Mouse (Mus musculus): ENCODE results near the gene Plppr5. TPM values are rescaled to one million over a fixed set of nuclear protein-coding genes. Genes with fewer than 3 reads are reported as not detected.
A peak's percentile ranks its signal among the peaks of the same experiment; 100 is the strongest.

Plppr5 gene
- polyA plus RNA-seq, 1 experiment from 2014 or later: 4.6 TPM

GRCm38 (mm10) chr3:117602404-117602803, 27.8 kb downstream of the Plppr5 start:
- no peak overlapping the region for H3K4me3 ChIP-seq (ENCODE audit: low read depth, low read length)
- no peak overlapping the region for H3K9ac ChIP-seq (ENCODE audit: low read depth, low read length)
- H3K27ac ChIP-seq (ENCODE audit: low read depth, low read length): no peak overlapping the region
- no peak overlapping the region for H3K4me2 ChIP-seq
- H3K9me3 ChIP-seq (replicated peaks; ENCODE audit: control insufficient read depth, low read length): no peaks in the 10 kb centered on the region
- no peaks in the 10 kb centered on the region for H3K27me3 ChIP-seq (ENCODE audit: control insufficient read depth, insufficient read depth, low read length)
- no peak for ATAC-seq (replicated peaks; ENCODE audit: insufficient number of reproducible peaks, low FRiP score, low TSS enrichment)
- H3K4me1 ChIP-seq (ENCODE audit: control insufficient read depth, insufficient read depth, low read length): peaks cover 10% of the 10 kb centered on the region
- H3K36me3 ChIP-seq (ENCODE audit: control insufficient read depth, insufficient read depth, low read length): no peaks in the 10 kb centered on the region
- 80% methylated on average over 1 of the region's 1 CpGs for WGBS (ENCODE audit: insufficient replicate concordance)

- ATAC-seq (replicated peaks; ENCODE audit: insufficient number of reproducible peaks, low FRiP score, low TSS enrichment): no peak
- peaks cover 11% of the 10 kb centered on the region for H3K4me1 ChIP-seq (ENCODE audit: control insufficient read depth, insufficient read depth, low read length)
- no peak overlapping the region for H3K9ac ChIP-seq (ENCODE audit: low read depth, low read length)
- H3K36me3 ChIP-seq (ENCODE audit: control insufficient read depth, insufficient read depth, low read length): no peaks in the 10 kb centered on the region
- no peak overlapping the region for H3K4me2 ChIP-seq
- no peak overlapping the region for H3K4me3 ChIP-seq (ENCODE audit: low read depth, low read length)
- WGBS (ENCODE audit: insufficient replicate concordance): 78% methylated on average over 2 of the region's 2 CpGs
- no peak overlapping the region for H3K27ac ChIP-seq (ENCODE audit: low read depth, low read length)
- H3K27me3 ChIP-seq (ENCODE audit: control insufficient read depth, insufficient read depth, low read length): no peaks in the 10 kb centered on the region
- no peaks in the 10 kb centered on the region for H3K9me3 ChIP-seq (replicated peaks; ENCODE audit: control insufficient read depth, low read length)
Observed at GRCm38 (mm10) chr3:117603458-117603857, 28.8 kb downstream of the Plppr5 start.

- Histone ChIP-seq H3K4me3 (ENCODE audit: low read depth, low read length) (no peak overlapping the region), H3K36me3 (ENCODE audit: control insufficient read depth, insufficient read depth, low read length) (no peaks in the 10 kb centered on the region), H3K9ac (ENCODE audit: low read depth, low read length) (no peak overlapping the region), H3K27ac (ENCODE audit: low read depth, low read length) (peak overlapping the region; percentile 22; the same call in 1 of the 2 replicates), H3K4me1 (ENCODE audit: control insufficient read depth, insufficient read depth, low read length) (peaks cover 14% of the 10 kb centered on the region), H3K27me3 (ENCODE audit: control insufficient read depth, insufficient read depth, low read length) (no peaks in the 10 kb centered on the region), H3K9me3 (replicated peaks; ENCODE audit: control insufficient read depth, low read length) (no peaks in the 10 kb centered on the region), H3K4me2 (no peak overlapping the region)
- no peak for ATAC-seq (replicated peaks; ENCODE audit: insufficient number of reproducible peaks, low FRiP score, low TSS enrichment)
Observed at GRCm38 (mm10) chr3:117606383-117606782, 31.7 kb downstream of the Plppr5 start.

GRCm38 (mm10) chr3:117611453-117611852, 36.8 kb downstream of the Plppr5 start:
- Histone ChIP-seq H3K4me2 (peak overlapping the region; percentile 6; the same call in 1 of the 2 replicates), H3K27me3 (ENCODE audit: control insufficient read depth, insufficient read depth, low read length) (no peaks in the 10 kb centered on the region), H3K27ac (ENCODE audit: low read depth, low read length) (peak overlapping the region; percentile 42)

GRCm38 (mm10) chr3:117614856-117615255, 40.2 kb downstream of the Plppr5 start:
- H3K9ac ChIP-seq (ENCODE audit: low read depth, low read length): no peak overlapping the region
- H3K4me2 ChIP-seq: no peak overlapping the region
- no peaks in the 10 kb centered on the region for H3K9me3 ChIP-seq (replicated peaks; ENCODE audit: control insufficient read depth, low read length)
- H3K27ac ChIP-seq (ENCODE audit: low read depth, low read length): no peak overlapping the region
- H3K4me1 ChIP-seq (ENCODE audit: control insufficient read depth, insufficient read depth, low read length): peaks cover 9% of the 10 kb centered on the region; the same call in 1 of the 2 replicates
- H3K4me3 ChIP-seq (ENCODE audit: low read depth, low read length): no peak overlapping the region
- no peaks in the 10 kb centered on the region for H3K36me3 ChIP-seq (ENCODE audit: control insufficient read depth, insufficient read depth, low read length)
- 62% methylated on average over 1 of the region's 1 CpGs for WGBS (ENCODE audit: insufficient replicate concordance)
- H3K27me3 ChIP-seq (ENCODE audit: control insufficient read depth, insufficient read depth, low read length): no peaks in the 10 kb centered on the region
- ATAC-seq (replicated peaks; ENCODE audit: insufficient number of reproducible peaks, low FRiP score, low TSS enrichment): no peak

More at GRCm38 (mm10) chr3:117611453-117611852, 36.8 kb downstream of the Plppr5 start:
- Histone ChIP-seq H3K9me3 (replicated peaks; ENCODE audit: control insufficient read depth, low read length) (no peaks in the 10 kb centered on the region), H3K4me3 (ENCODE audit: low read depth, low read length) (no peak overlapping the region), H3K9ac (ENCODE audit: low read depth, low read length) (no peak overlapping the region), H3K36me3 (ENCODE audit: control insufficient read depth, insufficient read depth, low read length) (no peaks in the 10 kb centered on the region), H3K4me1 (ENCODE audit: control insufficient read depth, insufficient read depth, low read length) (peaks cover 12% of the 10 kb centered on the region)
- peak; percentile 59 for ATAC-seq (replicated peaks; ENCODE audit: insufficient number of reproducible peaks, low FRiP score, low TSS enrichment)
- 31% methylated on average over 5 of the region's 5 CpGs for WGBS (ENCODE audit: insufficient replicate concordance)

GRCm38 (mm10) chr3:117625257-117626001, 50.8 kb downstream of the Plppr5 start:
- H3K4me2 ChIP-seq: no peak overlapping the region

GRCm38 (mm10) chr3:117628799-117629198, 54.2 kb downstream of the Plppr5 start:
- Histone ChIP-seq H3K4me1 (ENCODE audit: control insufficient read depth, insufficient read depth, low read length) (no peaks in the 10 kb centered on the region), H3K27ac (ENCODE audit: low read depth, low read length) (no peak overlapping the region), H3K9me3 (replicated peaks; ENCODE audit: control insufficient read depth, low read length) (no peaks in the 10 kb centered on the region), H3K27me3 (ENCODE audit: control insufficient read depth, insufficient read depth, low read length) (no peaks in the 10 kb centered on the region), H3K36me3 (ENCODE audit: control insufficient read depth, insufficient read depth, low read length) (no peaks in the 10 kb centered on the region), H3K4me3 (ENCODE audit: low read depth, low read length) (no peak overlapping the region), H3K9ac (ENCODE audit: low read depth, low read length) (no peak overlapping the region), H3K4me2 (no peak overlapping the region)
- 79% methylated on average over 3 of the region's 3 CpGs for WGBS (ENCODE audit: insufficient replicate concordance)
- no peak for ATAC-seq (replicated peaks; ENCODE audit: insufficient number of reproducible peaks, low FRiP score, low TSS enrichment)

More at GRCm38 (mm10) chr3:117625257-117626001, 50.8 kb downstream of the Plppr5 start:
- H3K4me3 ChIP-seq (ENCODE audit: low read depth, low read length): no peak overlapping the region
- no peak overlapping the region for H3K27ac ChIP-seq (ENCODE audit: low read depth, low read length)
- H3K9ac ChIP-seq (ENCODE audit: low read depth, low read length): no peak overlapping the region
- no peaks in the 10 kb centered on the region for H3K4me1 ChIP-seq (ENCODE audit: control insufficient read depth, insufficient read depth, low read length)
- no peak for ATAC-seq (replicated peaks; ENCODE audit: insufficient number of reproducible peaks, low FRiP score, low TSS enrichment)
- WGBS (ENCODE audit: insufficient replicate concordance): 88% methylated on average over 13 of the region's 13 CpGs
- no peaks in the 10 kb centered on the region for H3K36me3 ChIP-seq (ENCODE audit: control insufficient read depth, insufficient read depth, low read length)
- no peaks in the 10 kb centered on the region for H3K27me3 ChIP-seq (ENCODE audit: control insufficient read depth, insufficient read depth, low read length)
- no peaks in the 10 kb centered on the region for H3K9me3 ChIP-seq (replicated peaks; ENCODE audit: control insufficient read depth, low read length)

- no peak overlapping the region for H3K27ac ChIP-seq (ENCODE audit: low read depth, low read length)
- ATAC-seq (replicated peaks; ENCODE audit: insufficient number of reproducible peaks, low FRiP score, low TSS enrichment): no peak
- H3K4me2 ChIP-seq: no peak overlapping the region
- H3K9me3 ChIP-seq (replicated peaks; ENCODE audit: control insufficient read depth, low read length): no peaks in the 10 kb centered on the region
- H3K9ac ChIP-seq (ENCODE audit: low read depth, low read length): no peak overlapping the region
- H3K4me1 ChIP-seq (ENCODE audit: control insufficient read depth, insufficient read depth, low read length): peaks cover 12% of the 10 kb centered on the region
- WGBS (ENCODE audit: insufficient replicate concordance): 47% methylated on average over 2 of the region's 2 CpGs
- H3K4me3 ChIP-seq (ENCODE audit: low read depth, low read length): no peak overlapping the region
- H3K36me3 ChIP-seq (ENCODE audit: control insufficient read depth, insufficient read depth, low read length): no peaks in the 10 kb centered on the region
- no peaks in the 10 kb centered on the region for H3K27me3 ChIP-seq (ENCODE audit: control insufficient read depth, insufficient read depth, low read length)
Observed at GRCm38 (mm10) chr3:117630332-117630731, 55.7 kb downstream of the Plppr5 start.

- no peak overlapping the region for H3K4me2 ChIP-seq
- H3K9ac ChIP-seq (ENCODE audit: low read depth, low read length): no peak overlapping the region
- no peaks in the 10 kb centered on the region for H3K27me3 ChIP-seq (ENCODE audit: control insufficient read depth, insufficient read depth, low read length)
- H3K4me3 ChIP-seq (ENCODE audit: low read depth, low read length): no peak overlapping the region
- H3K9me3 ChIP-seq (replicated peaks; ENCODE audit: control insufficient read depth, low read length): no peaks in the 10 kb centered on the region
- H3K36me3 ChIP-seq (ENCODE audit: control insufficient read depth, insufficient read depth, low read length): no peaks in the 10 kb centered on the region
- WGBS (ENCODE audit: insufficient replicate concordance): 65% methylated on average over 8 of the region's 8 CpGs
- ATAC-seq (replicated peaks; ENCODE audit: insufficient number of reproducible peaks, low FRiP score, low TSS enrichment): no peak
- peaks cover 4% of the 10 kb centered on the region; the same call in 1 of the 2 replicates for H3K4me1 ChIP-seq (ENCODE audit: control insufficient read depth, insufficient read depth, low read length)
- H3K27ac ChIP-seq (ENCODE audit: low read depth, low read length): no peak overlapping the region
Observed at GRCm38 (mm10) chr3:117648612-117649011, 74.0 kb downstream of the Plppr5 start.

All from heart, embryonic 11.5 days (tissue).